Mouse (Mus musculus) ovary, adult 2 months (tissue): ENCODE data around the gene Tarm1. TPM values are rescaled to one million over a fixed set of nuclear protein-coding genes. Genes with fewer than 3 reads are reported as not detected.

Experiments
- polyA plus RNA-seq: library from polyadenylated mRNA; depleted of rRNA; stranded (reverse); fragments of >200 nt; gene quantifications from 2 replicates; pipeline ENCODE4 v1.2.3, GENCODE M21; 2012; rRNA removed

The Tarm1 gene
- not detected in 2 replicates for polyA plus RNA-seq

DNA sequence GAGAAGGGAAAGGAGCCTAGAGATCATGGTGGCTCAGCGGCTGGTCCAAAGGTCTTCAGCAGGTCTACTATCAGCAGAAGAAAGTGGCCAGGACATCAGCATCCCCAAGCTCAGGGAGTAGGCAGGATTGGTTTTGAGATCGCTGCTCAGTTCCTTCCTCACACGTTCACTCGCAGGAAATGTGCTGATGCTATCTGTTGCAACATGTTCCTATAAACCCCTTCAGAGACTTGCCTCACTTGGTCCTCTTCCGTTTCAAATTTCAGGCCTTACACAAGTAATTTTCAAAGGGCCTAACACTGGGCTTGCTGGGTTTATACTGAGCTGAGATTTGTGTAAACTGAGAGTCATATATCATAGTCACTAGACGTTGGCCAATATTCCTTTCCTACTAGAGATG lies at the start of gene Tarm1:
Gene Tarm1 (minus strand): TSS at position 186 of the 400 bp plus-strand sequence.

Other genes with a start within 250 kb of the Tarm1 start
- 447 and 501 TPM in 2 replicates for gene Myadm, start 213.5 kb downstream of the Tarm1 start, polyA plus RNA-seq
- gene Prkcg, start 213.4 kb downstream of the Tarm1 start, polyA plus RNA-seq = 1.6 and 2.3 TPM in 2 replicates
- gene Cacng7, start 169.7 kb downstream of the Tarm1 start, polyA plus RNA-seq = 18.7 and 19.6 TPM in 2 replicates
- gene Cacng8, start 111.9 kb downstream of the Tarm1 start, polyA plus RNA-seq = 1.5 and 1.9 TPM in 2 replicates
- gene Cacng6, start 78.4 kb downstream of the Tarm1 start, polyA plus RNA-seq = 0.32 and 0.77 TPM in 2 replicates
- 0.66 and 1.5 TPM in 2 replicates for gene Oscar, start 113.5 kb upstream of the Tarm1 start, polyA plus RNA-seq
- gene Ndufa3, start 114.7 kb upstream of the Tarm1 start, polyA plus RNA-seq = 174 and 275 TPM in 2 replicates
- gene Tfpt, start 127.3 kb upstream of the Tarm1 start, polyA plus RNA-seq = 7.0 and 8.9 TPM in 2 replicates
- 48.3 and 48.8 TPM in 2 replicates for gene Prpf31, start 127.4 kb upstream of the Tarm1 start, polyA plus RNA-seq
- gene Cnot3, start 142.6 kb upstream of the Tarm1 start, polyA plus RNA-seq = 70.9 and 95.3 TPM in 2 replicates
- gene Leng1, start 163.2 kb upstream of the Tarm1 start, polyA plus RNA-seq = 4.2 and 4.5 TPM in 2 replicates
- gene Tmc4, start 174.9 kb upstream of the Tarm1 start, polyA plus RNA-seq = 50.6 and 58.5 TPM in 2 replicates
- 210 and 216 TPM in 2 replicates for gene Tsen34, start 190.2 kb upstream of the Tarm1 start, polyA plus RNA-seq
- gene Mboat7, start 190.9 kb upstream of the Tarm1 start, polyA plus RNA-seq = 95.4 and 98.2 TPM in 2 replicates
- gene Rps9, start 201.4 kb upstream of the Tarm1 start, polyA plus RNA-seq = 2,155 and 3,536 TPM in 2 replicates
- 10.0 and 10.1 TPM in 2 replicates for gene Pirb, start 217.8 kb upstream of the Tarm1 start, polyA plus RNA-seq